Mouse (Mus musculus) spleen, adult 2 months (tissue): Measurements from ENCODE around the gene Foxd4. TPM values are rescaled to one million over a fixed set of nuclear protein-coding genes. Genes with fewer than 3 reads are reported as not detected.

Experiments used
- DNase-seq, 2 experiments: peaks; one replicate each; pipeline versions ENCODE4 v3.0.0 to v3.0.0-alpha.2; 2012 to 2021; ENCODE audit warnings: low spot score in 2 of 2, low read depth in 1 of 2
- H3K27ac ChIP-seq: fragments of 200-500 bp; 2 replicates; pipeline ENCODE4 v1.5.1; 2012; ENCODE audit warnings: low read length, inconsistent platforms; ENCODE audit not compliant: insufficient read depth
- H3K27me3 ChIP-seq: fragments of 200-500 bp; 2 replicates; pipeline ENCODE4 v1.6.1; 2012; ENCODE audit warnings: mild to moderate bottlenecking, moderate library complexity, low read length, inconsistent platforms; ENCODE audit not compliant: control insufficient read depth, insufficient read depth
- H3K36me3 ChIP-seq: fragments of 200-500 bp; 2 replicates; pipeline ENCODE4 v1.6.1; 2012; ENCODE audit warnings: mild to moderate bottlenecking, low read length, inconsistent platforms; ENCODE audit not compliant: control insufficient read depth, insufficient read depth
- H3K4me1 ChIP-seq: fragments of 200-500 bp; 2 replicates; pipeline ENCODE4 v1.6.1; 2011; ENCODE audit warnings: inconsistent platforms; ENCODE audit not compliant: control insufficient read depth, insufficient read depth, insufficient read length
- H3K4me3 ChIP-seq: fragments of 200-500 bp; 2 replicates; pipeline ENCODE4 v1.5.1; 2011; ENCODE audit warnings: mild to moderate bottlenecking, inconsistent platforms; ENCODE audit not compliant: insufficient read depth, insufficient read length; ENCODE audit errors: extremely low read depth
- CTCF ChIP-seq: fragments of 200-500 bp; IDR thresholded peaks from 2 replicates; pipeline ENCODE4 v1.5.1; 2011; ENCODE audit warnings: mild to moderate bottlenecking, inconsistent platforms; ENCODE audit not compliant: insufficient read depth, insufficient read length, insufficient replicate concordance; ENCODE audit errors: extremely low read depth
- POLR2A ChIP-seq: fragments of 200-500 bp; IDR thresholded peaks from 2 replicates; pipeline ENCODE4 v1.6.1; 2011; ENCODE audit warnings: low read depth, low read length, inconsistent platforms
- WGBS: fragments of 180-500 bp; shearing (Covaris S2); methylation state at CpG from one replicate; pipeline ENCODE4 v1.1.7; 2018; 5-methylcytosine and 5-hydroxymethylcytosine counted together
- polyA plus RNA-seq: library from polyadenylated mRNA; depleted of rRNA; stranded (reverse); fragments of >200 nt; gene quantifications from 2 replicates; pipeline ENCODE4 v1.2.3, GENCODE M21; 2012; rRNA removed

The Foxd4 gene
- polyA plus RNA-seq, 1 experiment = 0.13 TPM

DNA sequence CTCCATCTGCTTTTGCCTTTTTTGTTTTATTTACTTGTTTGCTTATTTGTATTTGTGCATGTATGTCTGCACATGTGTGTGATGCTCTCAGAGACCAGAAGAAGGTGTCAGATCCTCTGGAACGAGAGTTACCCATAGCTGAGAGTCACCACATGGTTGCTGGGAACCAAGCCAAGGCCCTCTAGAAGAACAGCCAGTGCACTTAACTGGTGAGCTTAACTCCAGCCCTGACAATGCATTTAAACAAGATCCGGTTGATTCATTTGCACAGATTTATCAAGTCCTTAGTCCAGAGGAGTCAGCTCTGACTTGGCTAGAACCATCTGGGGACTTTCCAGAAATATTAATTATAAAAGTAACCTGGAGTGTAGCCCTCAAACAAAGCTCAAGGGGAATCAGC lies 27.1 kb downstream of the Foxd4 start:
- Histone ChIP-seq H3K4me3 (no peak overlapping the region), H3K27ac (no peak overlapping the region), H3K4me1 (no peaks in the 10 kb centered on the region), H3K36me3 (no peaks in the 10 kb centered on the region), H3K27me3 (0 out of 2 replicates have a peak, but pooled peaks cover 1% of the 10 kb centered on the region)
- TF ChIP-seq POLR2A (no peak), CTCF (no peak)
- WGBS = 57% methylated on average over 2 of the region's 2 CpGs
- DNase-seq = no peak

GRCm38 (mm10) chr19:24871037-24871635 lies 29.9 kb downstream of the Foxd4 start:
- TF ChIP-seq CTCF (peak; percentile 77; the same call in 1 of the 2 replicates), POLR2A (no peak)
- H3K27ac ChIP-seq = no peak overlapping the region
- H3K27me3 ChIP-seq = 0 out of 2 replicates have a peak, but pooled peaks cover 1% of the 10 kb centered on the region
- DNase-seq = peak; percentile 21 to 58
- no peaks in the 10 kb centered on the region for H3K4me1 ChIP-seq
- H3K4me3 ChIP-seq = no peak overlapping the region
- WGBS = 21% methylated on average over 18 of the region's 18 CpGs
- no peaks in the 10 kb centered on the region for H3K36me3 ChIP-seq

GRCm38 (mm10) chr19:24865436-24865835 lies 35.6 kb downstream of the Foxd4 start:
- H3K36me3 ChIP-seq = no peaks in the 10 kb centered on the region
- H3K27ac ChIP-seq = no peak overlapping the region
- H3K4me3 ChIP-seq = no peak overlapping the region
- TF ChIP-seq POLR2A (no peak), CTCF (no peak)
- 87% methylated on average over 9 of the region's 9 CpGs for WGBS
- peaks cover 11% of the 10 kb centered on the region for H3K27me3 ChIP-seq
- H3K4me1 ChIP-seq = 0 out of 2 replicates have a peak, but pooled peaks cover 2% of the 10 kb centered on the region
- DNase-seq = no peak

- no peak for DNase-seq
- Histone ChIP-seq H3K27ac (no peak within 1 kb of the TSS), H3K4me1 (0 out of 2 replicates have a peak, but pooled peaks cover 2% of the 10 kb centered on the region), H3K36me3 (no peaks in the 10 kb centered on the region), H3K4me3 (0 out of 2 replicates have a peak within 1 kb of the TSS, but pooled peaks have one; percentile 8), H3K27me3 (peaks cover 11% of the 10 kb centered on the region)
- TF ChIP-seq POLR2A (no peak), CTCF (no peak)
- 6% methylated on average over 37 of the region's 39 CpGs for whole genome bisulfite sequencing
These were observed 39.2 kb downstream of the Foxd4 start, which contains the start of gene Pgm5 for GRCm38 (mm10) chr19:24861612-24862451. Gene Pgm5, minus strand, starts transcription at chr19:24861855.

DNA sequence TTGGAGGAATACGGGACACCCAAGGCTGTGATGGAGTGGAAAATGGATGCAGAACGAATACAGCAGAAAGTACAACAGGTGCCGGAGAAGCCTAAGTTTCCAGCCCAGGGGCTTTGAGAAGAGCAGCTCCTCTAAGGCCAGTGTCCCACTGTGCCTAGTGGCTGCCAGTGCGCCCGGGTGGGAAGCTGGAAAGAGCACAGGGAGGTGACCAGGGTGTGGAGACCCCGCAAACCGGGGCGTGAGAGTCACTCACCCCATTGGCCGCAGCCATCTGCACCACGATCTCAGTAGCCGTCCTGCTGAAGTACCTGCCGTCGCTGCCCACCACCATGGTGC lies 39.8 kb downstream of the Foxd4 start:
- 0 out of 2 replicates have a peak overlapping the region, but pooled peaks have one; percentile 8 for H3K4me3 ChIP-seq
- H3K36me3 ChIP-seq = no peaks in the 10 kb centered on the region
- 0 out of 2 replicates have a peak, but pooled peaks cover 2% of the 10 kb centered on the region for H3K4me1 ChIP-seq
- TF ChIP-seq CTCF (no peak), POLR2A (no peak)
- DNase-seq = no peak
- peaks cover 11% of the 10 kb centered on the region for H3K27me3 ChIP-seq
- H3K27ac ChIP-seq = no peak overlapping the region
- WGBS = 43% methylated on average over 13 of the region's 13 CpGs

DNA sequence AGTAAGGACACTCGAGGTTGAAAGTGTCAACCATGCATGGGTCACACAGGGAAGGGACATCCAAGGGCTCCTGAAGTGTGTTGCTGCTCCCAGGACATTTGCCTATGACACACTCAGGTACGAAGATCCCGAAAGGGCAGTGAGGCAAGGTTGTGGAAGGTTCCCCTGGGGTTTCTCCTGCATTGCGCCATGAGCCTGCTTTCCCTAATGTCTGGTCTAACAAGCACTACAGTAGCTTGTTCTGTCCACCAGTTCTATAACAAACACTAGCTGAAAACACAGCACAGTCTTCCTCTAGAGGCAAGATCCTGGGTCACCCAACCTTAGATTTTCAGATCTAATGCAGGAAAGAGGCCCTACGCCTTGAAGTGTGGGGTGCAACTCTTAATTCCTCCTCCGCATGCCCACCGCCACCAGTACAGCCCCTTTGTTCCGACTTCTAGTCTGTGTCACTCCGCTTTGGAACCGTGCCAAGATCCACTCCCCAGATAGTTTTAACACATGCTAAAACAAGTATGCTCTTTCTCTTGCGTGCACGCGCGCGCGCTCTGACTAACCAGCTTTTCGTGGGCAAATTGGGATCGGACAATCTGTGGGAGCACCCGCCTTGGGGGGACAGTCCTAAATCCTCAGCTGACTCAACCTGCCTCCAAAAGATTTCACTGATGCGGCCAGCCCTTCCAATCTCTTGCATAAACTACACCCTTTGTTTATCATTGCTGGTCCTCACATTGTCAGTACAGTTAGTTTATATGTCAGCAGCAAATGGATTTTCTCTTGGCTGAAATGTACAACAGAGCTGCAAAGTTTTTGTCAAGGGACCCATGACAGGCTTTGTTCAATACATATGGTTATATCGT lies 49.3 kb downstream of the Foxd4 start:
- H3K36me3 ChIP-seq = no peaks in the 10 kb centered on the region
- no peaks in the 10 kb centered on the region for H3K4me1 ChIP-seq
- 86% methylated on average over 21 of the region's 21 CpGs for WGBS
- TF ChIP-seq POLR2A (no peak), CTCF (no peak)
- no peak overlapping the region for H3K4me3 ChIP-seq
- H3K27ac ChIP-seq = no peak overlapping the region
- no peaks in the 10 kb centered on the region for H3K27me3 ChIP-seq
- no peak for DNase-seq

Other genes starting within 250 kb of the Foxd4 start
- gene Tmem252, start 227.2 kb downstream of the Foxd4 start, polyA plus RNA-seq = 0.04 and 0.05 TPM in 2 replicates
- gene Pgm5, start 39.3 kb downstream of the Foxd4 start, polyA plus RNA-seq = 0.44 and 0.62 TPM in 2 replicates
- gene Gm10053, start 25.5 kb downstream of the Foxd4 start, polyA plus RNA-seq = 1.1 and 1.2 TPM in 2 replicates
- gene Cbwd1, start 60.4 kb upstream of the Foxd4 start, polyA plus RNA-seq = 0.45 and 0.56 TPM in 2 replicates
- gene Dock8, start 98.3 kb upstream of the Foxd4 start, polyA plus RNA-seq = 36.6 and 47.5 TPM in 2 replicates